Mouse (Mus musculus) CH12F3 (cell line): ENCODE data around the gene Smc5.

Experiments
- in situ Hi-C: fragments of 300-500 bp; cut with MboI; formaldehyde crosslinking; loops from 2 replicates; pipeline ENCODE4 v1.14.3; 2020; ENCODE audit warnings: low sequenced_read_pairs

Smc5 gene

DNA sequence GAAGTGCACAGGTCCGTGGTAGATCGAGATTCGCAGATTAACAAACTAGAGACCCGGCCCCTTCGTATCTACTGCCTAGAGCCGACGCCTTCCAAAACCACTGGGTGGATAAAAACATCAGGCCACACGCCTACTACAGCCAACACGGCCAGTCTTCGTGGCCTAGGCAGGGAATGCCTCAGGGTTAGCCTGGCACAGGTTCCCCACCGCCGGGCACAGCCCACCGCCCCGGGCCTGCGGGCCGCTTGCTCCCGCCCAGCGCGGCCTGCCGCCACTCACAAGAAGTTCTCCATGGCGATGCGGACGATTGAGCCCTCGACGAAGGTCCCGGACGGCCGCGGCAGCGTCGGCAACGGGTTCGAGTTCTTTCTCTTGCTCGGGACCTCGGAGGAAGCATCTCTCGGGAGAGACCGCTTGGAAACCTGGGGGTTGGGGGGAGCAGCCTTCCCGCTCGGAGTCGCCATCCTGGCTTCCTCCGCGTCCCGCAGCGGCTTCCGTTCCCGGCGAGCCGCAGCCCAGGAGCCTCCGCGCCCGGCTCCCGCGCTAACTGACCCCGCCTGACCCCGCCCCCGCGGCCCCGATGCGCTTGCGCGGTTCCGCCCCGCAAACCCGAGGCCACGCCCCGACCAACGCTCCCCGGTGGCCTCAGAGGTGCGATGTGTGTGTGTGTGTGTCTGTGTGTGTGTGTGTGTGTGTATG is at the start of gene Smc5:
TSS of gene Smc5 (minus strand) at position 543 of the 699 bp plus-strand sequence.
- in situ Hi-C loops = no loop called here

DNA sequence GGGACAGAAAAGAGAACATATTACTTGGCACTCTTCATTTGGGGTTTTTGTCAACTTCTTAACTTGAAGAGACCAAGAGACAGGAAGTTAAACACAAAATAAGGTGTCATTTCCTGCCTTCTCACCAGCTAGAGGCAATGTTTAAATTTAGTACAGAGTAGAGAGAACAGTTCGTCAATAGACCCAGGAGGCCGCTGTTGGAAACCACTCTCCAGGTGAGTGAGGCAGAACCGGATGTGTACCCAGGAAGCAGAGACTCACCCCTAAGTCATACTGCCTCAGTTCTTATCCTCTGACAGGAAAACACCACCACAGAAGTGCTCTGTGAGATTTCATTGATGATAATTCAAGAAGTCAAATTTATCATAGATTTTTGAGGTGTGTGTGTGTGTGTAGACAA is 49.4 kb upstream of the Smc5 start:
- in situ Hi-C loops = no loop called here

DNA sequence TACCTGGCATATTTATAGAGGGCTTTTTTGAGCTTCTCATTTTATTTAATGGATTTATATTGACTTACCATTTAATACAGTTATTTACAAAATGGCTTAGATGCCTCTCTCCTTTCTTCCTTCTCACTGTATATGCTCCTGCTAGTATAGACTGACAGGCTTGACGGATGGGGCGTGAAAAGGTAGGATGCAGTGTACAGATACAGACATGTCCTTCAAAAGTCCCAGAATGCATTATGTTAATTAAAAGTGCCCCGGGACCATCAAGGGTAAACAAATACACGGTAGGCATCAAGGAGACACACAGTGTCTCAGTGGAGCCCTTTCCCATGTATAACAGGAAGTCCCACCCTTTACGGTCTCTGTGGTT is 44.3 kb upstream of the Smc5 start:
- in situ Hi-C loops = no loop called here

DNA sequence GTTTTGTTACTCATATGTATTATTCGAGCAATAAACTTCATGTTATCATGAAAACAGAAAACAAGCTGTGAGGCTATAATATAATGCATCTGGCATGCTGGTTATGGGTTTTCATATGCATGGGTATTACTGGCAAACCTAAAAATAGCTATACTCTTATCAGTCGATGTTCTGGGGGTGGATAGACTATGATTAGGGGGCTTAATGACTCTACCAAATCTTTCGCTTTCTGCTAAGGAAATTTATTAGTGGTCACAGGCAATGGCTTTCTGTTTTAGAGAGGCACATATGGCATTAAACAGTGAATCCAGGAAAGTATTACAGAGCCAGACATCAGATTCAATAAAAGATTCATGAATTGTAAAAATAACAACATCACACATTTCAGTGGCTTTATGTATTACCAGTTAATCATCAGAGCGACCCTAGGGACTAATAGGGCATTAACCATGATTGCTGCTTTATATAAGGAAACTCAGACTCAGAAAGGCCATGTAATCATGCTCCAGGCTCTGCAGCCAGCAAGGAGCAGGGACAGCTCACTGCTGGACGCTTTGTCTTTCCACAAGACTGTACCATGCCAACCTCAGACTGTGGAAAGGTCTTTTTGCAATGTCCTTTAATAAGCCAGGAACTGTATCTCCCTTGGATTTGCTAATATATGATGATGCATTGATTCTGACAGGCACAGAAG is 43.7 kb upstream of the Smc5 start:
- in situ Hi-C loops = no loop called here

DNA sequence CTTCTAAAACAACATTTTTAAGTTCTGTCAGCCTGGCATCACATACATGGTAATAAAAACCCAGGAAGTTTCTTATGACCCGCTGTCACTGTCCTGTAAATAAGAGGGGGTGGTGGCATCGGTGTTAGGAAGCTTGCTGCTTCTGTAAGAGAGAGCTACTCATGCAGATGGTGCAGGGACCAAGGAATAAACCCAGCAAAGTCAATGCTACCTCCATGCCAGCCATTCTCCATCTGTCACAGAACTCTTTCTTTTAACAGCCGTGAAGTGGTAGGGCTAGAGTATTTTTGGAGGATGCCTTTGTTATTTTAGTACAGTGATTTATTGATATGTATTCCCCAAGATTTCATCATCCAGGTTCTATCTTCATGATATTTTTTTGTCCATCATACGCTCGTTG is 43.2 kb upstream of the Smc5 start:
- in situ Hi-C loops = no loop called here

DNA sequence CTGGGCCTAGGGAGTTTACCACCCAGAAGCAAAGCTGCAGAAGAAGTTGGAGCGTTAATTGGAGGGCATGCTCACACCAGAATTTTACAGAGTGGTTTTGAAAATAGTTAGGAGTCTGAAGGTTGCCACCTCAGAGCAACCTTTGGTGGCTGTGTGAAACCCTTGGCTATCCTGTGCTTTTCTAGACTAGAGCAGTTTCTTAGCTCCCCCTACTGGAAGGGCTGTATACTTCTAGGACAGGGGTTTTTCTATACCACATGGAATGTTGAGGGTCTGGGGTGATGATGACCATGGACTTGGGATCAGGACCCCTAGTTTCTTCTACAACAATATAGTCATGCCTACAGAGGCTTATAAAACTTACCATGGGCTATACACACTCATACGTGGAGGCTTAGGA is 36.3 kb upstream of the Smc5 start:
- in situ Hi-C loops = no loop called here

DNA sequence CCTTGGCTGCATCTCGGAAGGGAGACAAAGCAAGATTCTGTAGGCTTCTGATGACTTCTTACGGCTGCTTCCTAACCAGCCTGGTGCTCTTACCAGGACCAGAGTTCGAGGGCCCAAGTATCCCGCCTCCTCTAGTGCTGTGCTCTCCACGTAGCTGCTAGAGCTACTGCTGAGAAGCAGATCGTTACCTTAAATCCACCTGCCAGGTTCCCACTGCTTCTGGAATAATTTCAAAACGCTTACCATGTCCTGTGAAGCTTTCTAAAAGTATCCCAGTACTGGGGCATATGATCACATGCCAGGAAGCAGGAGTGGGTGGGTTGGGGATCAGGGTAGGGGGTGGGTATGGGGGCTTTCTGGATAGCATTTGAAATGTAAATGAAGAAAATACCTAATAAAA is 33.0 kb upstream of the Smc5 start:
- in situ Hi-C loops = no loop called here

DNA sequence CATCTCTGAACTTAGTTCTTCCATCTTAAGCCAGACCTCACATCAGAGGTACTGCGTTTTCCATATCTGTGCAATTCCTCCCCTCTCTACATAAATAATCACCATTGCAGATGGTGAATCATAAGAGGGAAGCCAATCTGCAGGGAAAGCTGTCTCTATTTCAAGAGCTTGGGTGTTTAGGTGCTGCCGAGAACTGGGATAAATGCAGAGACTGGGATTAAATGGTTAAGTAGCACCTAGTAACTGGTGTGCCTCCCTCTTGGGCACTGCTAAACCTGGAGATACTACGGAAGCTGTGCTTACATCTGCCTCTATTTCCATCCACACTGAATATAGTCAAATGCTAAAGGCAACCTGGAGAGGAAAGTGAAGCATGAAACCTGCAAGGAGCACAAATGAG is 26.3 kb upstream of the Smc5 start:
- in situ Hi-C loops = no loop called here

DNA sequence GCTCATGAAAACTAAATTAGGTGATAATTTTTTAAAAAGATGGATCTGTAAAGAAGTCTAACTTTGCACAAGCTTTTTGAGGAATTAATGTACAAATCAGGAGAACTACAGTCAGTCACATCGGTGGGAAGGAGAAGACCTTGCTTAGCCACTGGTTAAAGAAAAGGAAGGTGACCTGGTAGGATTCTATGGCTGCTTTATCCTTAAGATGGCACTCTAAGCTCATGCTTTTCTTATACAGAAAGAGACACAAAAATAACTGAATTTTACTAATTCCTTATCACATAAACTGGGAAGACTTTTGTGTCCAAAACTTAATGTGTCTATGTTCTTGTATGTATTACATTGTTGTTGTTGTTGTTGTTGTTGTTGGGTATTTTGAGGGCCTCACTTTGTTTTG is 25.2 kb upstream of the Smc5 start:
- in situ Hi-C loops = no loop called here

DNA sequence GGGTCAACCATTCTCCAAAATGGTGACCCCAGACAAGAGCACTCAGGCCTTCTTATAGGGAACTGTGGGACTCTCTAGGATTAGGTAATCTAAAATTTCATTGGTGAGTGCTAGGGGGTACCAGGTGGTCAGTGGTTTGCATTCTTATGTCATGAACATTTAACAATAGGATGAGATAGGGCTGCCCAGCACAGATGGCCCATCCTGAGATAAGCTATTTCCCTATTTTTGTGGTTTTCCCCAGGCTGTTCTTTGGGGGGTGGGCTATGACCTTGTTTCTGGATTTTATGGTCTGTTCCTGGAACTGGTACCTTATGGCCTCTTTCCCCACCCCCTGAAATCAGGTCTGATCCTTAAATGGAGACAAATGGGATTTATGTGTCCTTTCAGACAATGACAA is 23.5 kb upstream of the Smc5 start:
- in situ Hi-C loops = no loop called here

DNA sequence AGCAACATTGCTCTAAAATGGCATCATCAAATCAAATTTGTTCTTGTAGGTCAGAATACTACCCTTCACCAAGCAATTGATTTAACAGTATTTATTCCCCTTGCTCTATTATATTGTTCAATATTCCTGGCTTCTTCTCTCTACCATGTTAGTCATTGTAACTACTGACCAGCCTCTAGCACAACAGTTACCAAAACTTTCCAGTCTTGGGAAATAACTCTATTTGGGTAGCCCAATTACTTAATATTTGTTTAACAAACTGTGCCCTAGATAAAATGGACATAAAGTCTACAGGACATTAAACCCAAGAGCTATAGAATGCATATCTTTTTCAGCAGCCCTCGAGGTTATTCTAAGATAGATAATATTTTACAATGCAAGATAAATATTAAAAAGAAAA is 15.6 kb upstream of the Smc5 start:
- in situ Hi-C loops = no loop called here

DNA sequence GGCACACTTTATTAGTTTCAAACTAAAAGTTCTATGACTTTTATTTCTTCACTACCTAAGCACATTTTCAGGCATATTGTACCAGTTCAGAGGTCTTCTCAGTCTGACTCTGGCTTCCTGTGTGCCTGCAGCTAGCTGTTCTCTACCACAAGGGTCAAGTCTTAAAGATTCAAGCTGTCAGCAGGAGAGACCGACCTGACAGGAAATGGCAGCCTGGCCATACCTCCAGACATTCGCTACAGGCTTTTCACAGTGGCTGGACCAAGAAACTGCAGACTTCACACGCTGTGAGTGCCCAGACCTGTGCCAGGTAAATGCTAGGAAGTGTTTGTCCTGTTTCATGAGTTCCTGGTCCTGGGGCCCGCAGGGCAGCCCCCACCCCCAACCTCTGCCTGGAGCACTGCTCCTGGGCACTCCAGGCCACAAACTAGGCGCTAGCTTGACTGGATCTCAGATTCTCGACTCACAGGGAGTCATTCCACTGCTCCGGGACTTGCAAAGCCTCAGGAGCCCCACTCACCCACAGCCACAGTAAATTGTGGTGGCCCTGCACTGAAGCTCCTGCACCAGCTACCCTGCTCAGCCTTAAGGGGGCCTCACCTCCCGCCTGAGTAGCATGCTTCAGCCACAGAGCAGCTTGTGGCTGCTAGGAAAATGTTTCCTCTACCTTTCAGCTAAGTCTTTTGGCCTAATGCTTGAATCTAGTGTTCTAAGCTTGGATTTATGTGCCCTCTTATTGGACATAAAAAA is 8.4 kb upstream of the Smc5 start:
- in situ Hi-C loops = no loop called here

DNA sequence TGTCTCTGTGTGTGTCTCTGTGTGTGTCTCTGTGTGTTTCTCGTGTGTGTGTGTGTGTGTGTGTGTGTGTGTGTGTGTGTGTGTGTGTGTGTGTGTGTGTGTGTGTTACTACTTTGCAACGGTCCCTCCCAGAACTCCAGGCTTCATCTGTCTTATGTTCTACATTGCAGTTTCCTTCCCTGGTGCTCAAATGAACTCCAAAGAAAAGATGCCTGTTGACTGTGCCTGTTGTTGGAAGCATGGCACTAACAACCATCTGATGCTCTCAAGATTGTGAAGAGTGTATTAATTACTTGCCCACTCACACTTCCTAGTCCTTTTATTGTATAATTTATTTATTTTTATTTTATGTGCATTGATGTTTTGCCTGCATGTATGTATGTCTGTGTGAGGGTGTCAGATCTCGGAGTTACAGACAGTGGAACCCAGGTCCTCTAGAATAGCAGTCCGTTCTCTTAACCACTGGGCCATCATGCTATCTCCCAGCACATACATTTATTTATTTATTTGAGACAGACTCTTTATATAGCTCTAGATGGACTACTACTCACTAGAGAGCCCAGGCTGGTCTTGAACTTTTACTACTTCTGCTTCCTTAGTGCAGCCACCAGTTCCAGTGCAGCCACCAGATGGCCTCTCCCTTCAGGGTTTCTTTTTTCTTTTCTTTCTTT is 492 bp upstream of the Smc5 start:
- in situ Hi-C loops = no loop called here

DNA sequence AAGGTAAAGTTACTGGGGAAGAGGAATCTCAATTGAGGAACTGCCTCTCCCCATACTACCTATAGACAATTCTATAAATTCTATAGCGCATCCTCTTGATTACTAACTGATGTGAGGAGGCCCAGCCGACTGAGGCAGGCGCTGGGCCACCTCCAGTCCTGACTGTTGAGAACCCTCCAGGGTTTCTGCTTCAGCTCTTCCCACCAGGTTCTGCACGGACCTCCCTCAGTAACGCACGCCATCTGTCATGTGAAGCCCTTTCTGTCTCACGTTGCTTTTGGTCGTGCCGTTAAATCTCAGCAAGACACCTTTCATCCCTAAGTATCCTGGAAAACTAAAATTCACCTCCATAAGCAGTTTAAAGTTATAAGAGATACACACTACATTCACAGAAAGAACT is 16.9 kb downstream of the Smc5 start:
- in situ Hi-C loops = no loop called here

DNA sequence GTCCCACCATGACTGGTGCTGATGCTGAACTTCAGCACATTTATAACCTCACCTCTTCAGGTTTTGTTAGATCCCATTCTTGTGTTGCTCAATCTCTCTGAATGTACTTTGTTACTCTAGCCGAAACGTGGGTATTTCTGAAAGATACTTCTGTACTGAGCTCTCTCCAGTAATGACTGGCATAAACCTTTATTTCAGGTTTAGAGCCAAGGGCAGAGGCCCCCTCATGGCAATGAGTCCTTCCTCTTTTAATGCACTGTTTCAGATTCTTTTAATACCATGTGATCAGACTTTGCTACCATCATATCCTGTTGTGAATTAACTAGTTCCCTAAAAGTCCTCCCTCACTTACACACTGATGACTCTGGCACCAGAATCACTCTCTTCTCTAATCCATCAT is 27.2 kb downstream of the Smc5 start:
- in situ Hi-C loops = no loop called here

DNA sequence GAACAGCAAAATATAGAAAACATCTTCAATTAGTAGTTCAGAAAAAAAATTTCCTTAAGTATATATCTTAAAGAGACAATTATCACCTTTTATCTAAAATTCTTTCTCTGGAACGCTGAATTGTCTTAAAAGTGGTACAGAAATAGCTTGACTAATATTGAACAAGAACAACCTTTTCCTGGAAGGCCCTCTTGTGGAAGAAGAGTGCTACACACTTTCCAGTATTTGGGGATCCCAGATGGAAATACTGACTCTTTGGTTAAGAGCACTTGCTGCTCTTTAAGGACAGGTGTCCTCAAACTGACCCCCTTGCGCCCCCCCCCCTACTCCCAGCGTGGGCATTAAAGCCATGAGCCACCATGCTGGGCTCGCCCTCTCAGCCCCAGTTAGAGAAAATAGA is 48.6 kb downstream of the Smc5 start:
- in situ Hi-C loops = no loop called here

DNA sequence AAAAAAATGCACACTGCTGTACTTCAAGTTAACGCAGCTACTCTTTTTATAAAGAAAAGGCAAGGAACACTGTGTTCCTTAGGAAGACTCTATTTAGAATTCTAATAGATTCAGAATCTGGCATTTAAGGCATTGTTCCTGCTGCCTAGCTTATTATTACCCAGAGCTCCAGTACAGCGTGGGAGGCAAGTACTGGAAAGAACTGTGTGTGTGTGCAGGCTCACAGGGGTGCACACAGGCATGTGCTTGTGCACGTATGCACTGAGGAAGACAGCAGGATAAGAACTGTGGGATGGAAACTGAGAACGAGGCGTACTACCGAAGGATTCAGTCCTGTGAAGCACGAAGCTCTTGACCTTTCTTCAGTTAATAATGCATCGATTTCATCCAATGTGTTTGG is 59.4 kb downstream of the Smc5 start:
- in situ Hi-C loops = no loop called here

DNA sequence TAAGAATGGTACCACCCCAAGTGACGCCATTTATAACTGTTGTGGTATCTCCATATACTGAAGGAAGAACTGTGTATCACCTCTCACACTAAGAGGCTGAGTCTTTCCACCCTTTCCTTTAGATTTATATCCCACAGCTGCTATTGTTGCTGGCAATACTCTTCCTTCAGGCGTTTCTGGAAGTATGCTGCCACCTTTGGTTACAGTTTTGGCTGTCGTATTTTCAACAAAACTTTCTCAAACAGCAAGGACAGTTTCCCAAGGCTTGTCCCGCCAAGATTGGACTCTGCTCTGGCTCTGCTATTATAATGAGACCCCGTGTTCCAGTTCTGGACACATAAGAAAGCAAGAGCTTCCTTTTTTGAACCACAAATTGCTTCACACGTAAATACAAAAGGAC is 62.4 kb downstream of the Smc5 start:
- in situ Hi-C loops = no loop called here

DNA sequence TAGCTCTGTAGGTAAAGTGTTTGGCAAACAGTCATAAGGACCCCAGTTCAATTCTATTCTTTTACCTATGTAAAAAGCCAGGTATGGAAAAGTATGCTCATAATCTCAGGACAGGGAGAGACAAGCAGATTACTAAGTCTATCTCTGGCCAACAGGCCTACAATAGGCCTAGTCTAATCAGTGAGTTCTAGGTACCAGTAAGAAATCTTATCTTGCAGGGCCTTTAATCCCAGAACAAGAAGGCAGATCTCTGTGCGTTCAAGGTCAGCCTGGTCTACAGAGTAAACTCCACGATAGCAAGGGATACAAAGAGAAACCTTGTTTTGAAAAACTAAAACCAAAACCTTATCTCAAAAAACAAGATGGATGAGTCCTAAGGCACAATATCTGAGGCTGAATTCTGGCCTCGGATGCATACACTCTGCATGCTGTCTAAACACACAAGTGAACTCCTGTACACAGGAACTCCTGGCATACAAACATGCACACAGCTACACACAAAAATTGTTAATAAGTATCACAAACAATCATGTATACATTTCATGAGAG is 70.1 kb downstream of the Smc5 start:
- in situ Hi-C loops = no loop called here

DNA sequence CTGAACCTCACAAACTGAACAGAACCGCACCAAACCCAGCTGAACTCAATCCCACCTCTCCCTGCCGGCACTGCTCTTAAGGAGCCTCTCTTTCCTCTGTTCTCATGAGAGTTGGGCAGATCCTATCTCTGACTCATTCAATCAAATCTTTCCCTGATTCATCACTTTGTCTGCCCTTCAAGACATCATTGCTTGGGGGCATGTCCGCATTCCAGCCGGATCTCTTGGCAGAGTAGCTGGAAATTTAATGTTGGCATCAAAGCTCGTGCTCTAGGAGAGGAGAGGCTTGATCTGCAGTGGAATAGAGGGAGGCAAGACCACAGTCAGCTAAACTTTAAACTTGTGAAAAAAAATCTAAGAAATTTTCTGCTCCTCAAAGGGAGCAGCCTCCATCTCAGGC is 71.6 kb downstream of the Smc5 start:
- in situ Hi-C loops = no loop called here

DNA sequence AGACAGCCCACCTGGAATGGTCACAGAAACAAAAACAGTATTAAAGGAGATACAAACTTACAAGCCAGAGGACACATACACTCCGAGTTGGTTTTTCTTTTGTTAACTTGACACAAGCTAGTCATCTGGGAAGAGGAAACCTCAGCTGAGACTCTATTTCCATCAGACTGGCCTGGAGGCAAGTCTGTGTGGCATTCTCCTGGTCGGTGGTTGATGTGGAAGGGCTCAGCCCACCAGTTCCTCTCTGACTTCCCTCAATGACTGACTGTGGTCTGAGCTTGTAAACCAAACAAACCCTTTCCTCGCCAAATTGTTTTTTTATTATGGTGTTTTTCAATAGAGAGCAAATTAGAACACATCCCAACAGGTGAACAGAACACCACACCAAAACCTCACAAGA is 80.6 kb downstream of the Smc5 start:
- in situ Hi-C loops = no loop called here
